9 mouse cellular contexts compared by ENCODE assay signal in genomic region chr17:14960520-14960919, GRCm38 (mm10). TPM values are rescaled to one million over a fixed set of nuclear protein-coding genes. Genes with fewer than 3 reads are reported as not detected.
A peak's percentile ranks its signal among the peaks of the same experiment; 100 is the strongest.
DNase-seq lines count a peak whose midpoint lies in the region; ATAC-seq and TF ChIP-seq lines count a peak whose summit lies in the region.
"Had no signal": no experiment of that assay in that cellular context is flagged by ENCODE, and none has a peak within 500 bp of the region (broad histone marks: within the 10 kb centered on the region; RNA-seq: fewer than 3 reads in every experiment).

No protein-coding gene starts in this region.

- under 1% methylated on average over 20 of the region's 23 CpGs for WGBS in forebrain, embryonic 16.5 days
- whole genome bisulfite sequencing in intestine, embryonic 14.5 days, result 0% methylated on average over 19 of the region's 23 CpGs
- WGBS in lung, embryonic 16.5 days, result 0% methylated on average over 19 of the region's 23 CpGs

- peak; percentile 11; the same call in 1 of the 2 replicates for ATAC-seq in forebrain, embryonic 16.5 days
- ATAC-seq in intestine, embryonic 14.5 days (replicated peaks; ENCODE audit: low FRiP score, low TSS enrichment, low read depth), result peak; percentile 1; the same call in 1 of the 2 replicates
- peak; percentile 14 for ATAC-seq in lung, embryonic 16.5 days (ENCODE audit: low read depth)
- no peak; the same call in 1 of the 2 replicates for ATAC-seq in frontal cortex, adult (ENCODE audit: low TSS enrichment)

- peak overlapping the region; percentile 62 for H3K4me3 ChIP-seq in left cerebral cortex, adult 2 months
- peak overlapping the region; percentile 70 for H3K4me3 ChIP-seq in forebrain, embryonic 16.5 days (replicated peaks; ENCODE audit: low read length)
- H3K4me3 ChIP-seq in intestine, embryonic 14.5 days (ENCODE audit: low read depth, low read length), result peak overlapping the region; percentile 70
- H3K4me3 ChIP-seq in lung, embryonic 16.5 days (ENCODE audit: low read length), result peak overlapping the region; percentile 65

- H3K9ac ChIP-seq in forebrain, embryonic 16.5 days (replicated peaks; ENCODE audit: low read depth, low read length), result peak overlapping the region; percentile 65
- H3K9ac ChIP-seq in intestine, embryonic 14.5 days (ENCODE audit: low read length), result peak overlapping the region; percentile 70
- peak overlapping the region; percentile 74 for H3K9ac ChIP-seq in lung, embryonic 16.5 days (ENCODE audit: low read length)

- TF ChIP-seq CTCF in left cerebral cortex, adult 2 months (IDR thresholded peaks at IDR 0.05), result no peak

- no peak overlapping the region; the same call in 1 of the 2 replicates for H3K27ac ChIP-seq in left cerebral cortex, adult 2 months
- H3K27ac ChIP-seq in forebrain, embryonic 16.5 days (ENCODE audit: low read length), result no peak overlapping the region
- H3K27ac ChIP-seq in intestine, embryonic 14.5 days (ENCODE audit: low read depth), result no peak overlapping the region
- 0 out of 2 replicates have a peak overlapping the region, but pooled peaks have one; percentile 67 for H3K27ac ChIP-seq in lung, embryonic 16.5 days (ENCODE audit: low read length)

- no peak for DNase-seq in left cerebral cortex, adult 2 months (ENCODE audit: extremely low spot score in 1 of 2, low spot score in 2 of 2)
- DNase-seq in left cerebral cortex, postnatal 14 days (ENCODE audit: low spot score in 2 of 2), result no peak
- peak; percentile 31 to 33 for DNase-seq in cerebellum, adult 18-20 months
- peak; percentile 66 for DNase-seq in intestine, embryonic 14.5 days (ENCODE audit: low spot score)
- DNase-seq in spleen, adult 12 weeks (ENCODE audit: low spot score), result peak; percentile 33

- H3K27me3 ChIP-seq in forebrain, embryonic 16.5 days (replicated peaks; ENCODE audit: control insufficient read depth, insufficient read depth, low read length), result no peaks in the 10 kb centered on the region
- no peaks in the 10 kb centered on the region for H3K27me3 ChIP-seq in intestine, embryonic 14.5 days (replicated peaks; ENCODE audit: control insufficient read depth, insufficient read depth, low read length)
- no peaks in the 10 kb centered on the region for H3K27me3 ChIP-seq in lung, embryonic 16.5 days (ENCODE audit: control insufficient read depth, insufficient read depth, low read depth, low read length)

- intact Hi-C loops in left cerebral cortex, adult 2 months (cut with DNase I), result no loop called here
- intact Hi-C loops in left cerebral cortex, postnatal 14 days (cut with DNase I), result no loop called here

- peaks cover 9% of the 10 kb centered on the region for H3K4me1 ChIP-seq in forebrain, embryonic 16.5 days (replicated peaks; ENCODE audit: control insufficient read depth, insufficient read depth, low read length)
- H3K4me1 ChIP-seq in intestine, embryonic 14.5 days (replicated peaks; ENCODE audit: control insufficient read depth, insufficient read depth, low read length), result peaks cover 7% of the 10 kb centered on the region
- peaks cover 6% of the 10 kb centered on the region for H3K4me1 ChIP-seq in lung, embryonic 16.5 days (replicated peaks; ENCODE audit: control insufficient read depth, insufficient read depth, low read length)

- no peaks in the 10 kb centered on the region for H3K36me3 ChIP-seq in forebrain, embryonic 16.5 days (ENCODE audit: control insufficient read depth, insufficient read depth)
- 0 out of 2 replicates have a peak, but pooled peaks cover 5% of the 10 kb centered on the region for H3K36me3 ChIP-seq in intestine, embryonic 14.5 days (ENCODE audit: control insufficient read depth, insufficient read depth, low read length)
- H3K36me3 ChIP-seq in lung, embryonic 16.5 days (ENCODE audit: control insufficient read depth, insufficient read depth, low read length), result 0 out of 2 replicates have a peak, but pooled peaks cover 2% of the 10 kb centered on the region

- peak overlapping the region; percentile 99 for H3K4me2 ChIP-seq in forebrain, embryonic 16.5 days (ENCODE audit: low read length)
- H3K4me2 ChIP-seq in intestine, embryonic 14.5 days (ENCODE audit: low read length), result peak overlapping the region; percentile 90
- H3K4me2 ChIP-seq in lung, embryonic 16.5 days (ENCODE audit: low read depth, low read length), result peak overlapping the region; percentile 81

- no peaks in the 10 kb centered on the region for H3K9me3 ChIP-seq in forebrain, embryonic 16.5 days (ENCODE audit: control insufficient read depth, low read length)
- H3K9me3 ChIP-seq in intestine, embryonic 14.5 days (ENCODE audit: control insufficient read depth, low read length), result no peaks in the 10 kb centered on the region
- no peaks in the 10 kb centered on the region for H3K9me3 ChIP-seq in lung, embryonic 16.5 days (ENCODE audit: control insufficient read depth, low read length)

RNA-seq across cellular contexts. Expression of gene Phf10, which starts 0.6 kb away (rescaled TPM):
- 10 to 100 TPM; 56.6 to 60.4 TPM for total RNA-seq in left cerebral cortex, adult 2 months (2021)
- total RNA-seq in left cerebral cortex, postnatal 14 days (2021), result 10 to 100 TPM; 58.3 to 62.7 TPM
- polyA plus RNA-seq in forebrain, embryonic 16.5 days (2015; fragmentation: Nextera tagmentation; extraction: Ambion mirVana), result 15.1 and 15.3 TPM in 2 replicates
- 45.1 and 48.6 TPM in 2 replicates for polyA plus RNA-seq in intestine, embryonic 14.5 days (2014; fragmentation: Nextera tagmentation; extraction: Ambion mirVana)
- polyA plus RNA-seq in lung, embryonic 16.5 days (2015; fragmentation: Nextera tagmentation; extraction: Ambion mirVana), result 36.1 and 36.6 TPM in 2 replicates

RNA-seq across cellular contexts. Expression of gene 1600012H06Rik, which starts 17.5 kb away (rescaled TPM):
- total RNA-seq in left cerebral cortex, adult 2 months (2021), result 10 to 100 TPM; 13.9 to 16.4 TPM
- 10 to 100 TPM; 17.3 to 20.1 TPM for total RNA-seq in left cerebral cortex, postnatal 14 days (2021)
- polyA plus RNA-seq in forebrain, embryonic 16.5 days (2015; fragmentation: Nextera tagmentation; extraction: Ambion mirVana), result 33.1 and 37.3 TPM in 2 replicates
- 30.9 and 33.5 TPM in 2 replicates for polyA plus RNA-seq in intestine, embryonic 14.5 days (2014; fragmentation: Nextera tagmentation; extraction: Ambion mirVana)
- 41.7 and 43.5 TPM in 2 replicates for polyA plus RNA-seq in lung, embryonic 16.5 days (2015; fragmentation: Nextera tagmentation; extraction: Ambion mirVana)

RNA-seq across cellular contexts. Expression of gene Wdr27, which starts 17.6 kb away (rescaled TPM):
- 1 to 10 TPM; 2.7 to 3.6 TPM for total RNA-seq in left cerebral cortex, adult 2 months (2021)
- total RNA-seq in left cerebral cortex, postnatal 14 days (2021), result 1 to 10 TPM; 3.0 to 3.5 TPM
- 6.3 and 7.5 TPM in 2 replicates for polyA plus RNA-seq in forebrain, embryonic 16.5 days (2015; fragmentation: Nextera tagmentation; extraction: Ambion mirVana)
- polyA plus RNA-seq in intestine, embryonic 14.5 days (2014; fragmentation: Nextera tagmentation; extraction: Ambion mirVana), result 6.1 and 9.5 TPM in 2 replicates
- 11.1 and 13.1 TPM in 2 replicates for polyA plus RNA-seq in lung, embryonic 16.5 days (2015; fragmentation: Nextera tagmentation; extraction: Ambion mirVana)

RNA-seq across cellular contexts. Expression of gene 9030025P20Rik, which starts 17.7 kb away (rescaled TPM):
- total RNA-seq in left cerebral cortex, adult 2 months (2021), result 1 to 10 TPM; 5.9 to 6.3 TPM
- total RNA-seq in left cerebral cortex, postnatal 14 days (2021), result 1 to 10 TPM; 4.8 to 4.9 TPM
- 6.9 and 7.5 TPM in 2 replicates for polyA plus RNA-seq in forebrain, embryonic 16.5 days (2015; fragmentation: Nextera tagmentation; extraction: Ambion mirVana)
- 5.7 and 9.4 TPM in 2 replicates for polyA plus RNA-seq in intestine, embryonic 14.5 days (2014; fragmentation: Nextera tagmentation; extraction: Ambion mirVana)
- polyA plus RNA-seq in lung, embryonic 16.5 days (2015; fragmentation: Nextera tagmentation; extraction: Ambion mirVana), result 8.3 and 8.7 TPM in 2 replicates

RNA-seq across cellular contexts. Expression of gene Gm3417, which starts 18.1 kb away (rescaled TPM):
- not detected for total RNA-seq in left cerebral cortex, adult 2 months (2021)
- not detected for total RNA-seq in left cerebral cortex, postnatal 14 days (2021)
- 0.47 and 0.86 TPM in 2 replicates for polyA plus RNA-seq in forebrain, embryonic 16.5 days (2015; fragmentation: Nextera tagmentation; extraction: Ambion mirVana)
- 1.6 TPM in 1 of 2 replicates, not detected in the other for polyA plus RNA-seq in intestine, embryonic 14.5 days (2014; fragmentation: Nextera tagmentation; extraction: Ambion mirVana)
- 1.6 and 1.8 TPM in 2 replicates for polyA plus RNA-seq in lung, embryonic 16.5 days (2015; fragmentation: Nextera tagmentation; extraction: Ambion mirVana)
- total RNA-seq: adrenal gland, postnatal 36 days had no signal

Comparison
In these comparisons a context has a peak if more than half of its experiments do, and no peak if none do; other contexts are left out.
1. DNase-seq: peak in cerebellum, adult 18-20 months (2 of 2), intestine, embryonic 14.5 days (single experiment) and spleen, adult 12 weeks (single experiment); none in left cerebral cortex, adult 2 months (0 of 2) and left cerebral cortex, postnatal 14 days (0 of 2).
2. Peak in every context shown above with its lines, with median percentiles within 50 percentile points of each other: H3K4me3 ChIP-seq, H3K4me2 ChIP-seq and H3K9ac ChIP-seq.